Mouse (Mus musculus): ENCODE measurements around the gene Atf7.

DNA sequence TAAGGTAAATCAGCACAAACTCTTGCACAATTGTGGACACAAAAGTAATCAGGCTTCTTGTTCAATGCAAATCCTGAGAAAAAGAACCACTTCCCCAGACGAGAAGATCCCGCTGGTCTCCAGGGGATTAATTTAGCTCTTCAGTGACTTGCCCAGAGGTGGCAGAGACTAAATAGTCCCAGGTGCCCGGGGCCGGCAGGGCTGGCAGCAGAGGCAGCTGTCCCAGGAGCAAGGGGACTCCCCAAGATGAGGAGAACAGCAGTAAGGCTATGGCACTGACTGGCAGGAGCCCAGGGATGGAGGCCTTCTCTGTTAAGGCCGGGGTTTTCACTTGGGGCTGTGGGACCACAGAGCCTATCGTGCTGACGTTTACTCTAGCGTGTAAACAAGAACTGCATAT lies 38.6 kb upstream of the Atf7 start:
- TF ChIP-seq POLR2A (IDR thresholded peaks at IDR 0.05; ENCODE audit: extremely low read depth, insufficient read depth, low read length) (no peak), CTCF (IDR thresholded peaks at IDR 0.05; ENCODE audit: extremely low read depth, insufficient read depth, low read length) (no peak)

All from cortical plate, adult 2 months (tissue).